Mouse (Mus musculus) heart, adult 8-10 months (tissue): ENCODE results near the gene Xrcc6. TPM values are rescaled to one million over a fixed set of nuclear protein-coding genes. Genes with fewer than 3 reads are reported as not detected.

Experiments used
- DNase-seq: peaks from one replicate; pipeline ENCODE4 v3.0.0; 2022; ENCODE audit warnings: low spot score
- total RNA-seq, 4 experiments: library from RNA; stranded (reverse); gene quantifications; 2 replicates each; pipeline ENCODE4 v1.2.4; 2022

Xrcc6 gene
- total RNA-seq, result 10 to 100 TPM; 20.9 to 28.1 (median 26.8) TPM

- DNase-seq, result no peak
Observed at GRCm38 (mm10) chr15:81987646-81988045, at the start of gene Xrcc6. Xrcc6 (plus strand) TSS chr15:81987835.

- no peak for DNase-seq
Observed at GRCm38 (mm10) chr15:81938246-81938645, 49.4 kb upstream of the Xrcc6 start.

GRCm38 (mm10) chr15:81939157-81939715 is 48.4 kb upstream of the Xrcc6 start:
- DNase-seq, result no peak

- no peak for DNase-seq
Observed at GRCm38 (mm10) chr15:81939774-81940173, 47.9 kb upstream of the Xrcc6 start.

- no peak for DNase-seq
Observed at GRCm38 (mm10) chr15:81940219-81940618, 47.4 kb upstream of the Xrcc6 start.

GRCm38 (mm10) chr15:81941010-81941409 is 46.6 kb upstream of the Xrcc6 start:
- DNase-seq, result no peak

GRCm38 (mm10) chr15:81943176-81943749 is 44.4 kb upstream of the Xrcc6 start:
- no peak for DNase-seq

- DNase-seq, result no peak
Observed at GRCm38 (mm10) chr15:81949076-81949475, 38.6 kb upstream of the Xrcc6 start.

GRCm38 (mm10) chr15:81949476-81950131 is 38.0 kb upstream of the Xrcc6 start:
- DNase-seq, result no peak

- no peak for DNase-seq
Observed at GRCm38 (mm10) chr15:81950716-81951115, 36.9 kb upstream of the Xrcc6 start.

- DNase-seq, result no peak
Observed at GRCm38 (mm10) chr15:81951159-81951558, 36.5 kb upstream of the Xrcc6 start.

GRCm38 (mm10) chr15:81952310-81952709 is 35.3 kb upstream of the Xrcc6 start:
- DNase-seq, result no peak

- DNase-seq, result no peak
Observed at GRCm38 (mm10) chr15:81954151-81954583, 33.5 kb upstream of the Xrcc6 start.

GRCm38 (mm10) chr15:81954716-81955115 is 32.9 kb upstream of the Xrcc6 start:
- no peak for DNase-seq

- no peak for DNase-seq
Observed at GRCm38 (mm10) chr15:81955414-81955813, 32.2 kb upstream of the Xrcc6 start.

GRCm38 (mm10) chr15:81956457-81956856 is 31.2 kb upstream of the Xrcc6 start:
- no peak for DNase-seq

GRCm38 (mm10) chr15:81957598-81957997 is 30.0 kb upstream of the Xrcc6 start:
- no peak for DNase-seq

GRCm38 (mm10) chr15:81958906-81959305 is 28.7 kb upstream of the Xrcc6 start:
- no peak for DNase-seq

- DNase-seq, result peak; percentile 97
Observed at GRCm38 (mm10) chr15:81960171-81961077, 27.2 kb upstream of the Xrcc6 start, which contains the start of gene Pmm1. Pmm1 (minus strand) TSS chr15:81960930.

- no peak for DNase-seq
Observed at GRCm38 (mm10) chr15:81961078-81961451, 26.6 kb upstream of the Xrcc6 start.

- DNase-seq, result no peak
Observed at GRCm38 (mm10) chr15:81964262-81964661, 23.4 kb upstream of the Xrcc6 start.

- DNase-seq, result no peak
Observed at GRCm38 (mm10) chr15:81964980-81965545, 22.6 kb upstream of the Xrcc6 start.
